Mouse (Mus musculus): ENCODE data around the gene Cdk14. TPM values are rescaled to one million over a fixed set of nuclear protein-coding genes. Genes with fewer than 3 reads are reported as not detected.

Cdk14 gene
- total RNA-seq (2021), result 10.6 and 19.0 TPM in 2 replicates
- long read RNA-seq, experiment 1, full-length matches to known transcripts, result 3 of 5 reads
- long read RNA-seq, experiment 1, partial matches to known transcripts, result 1 of 5 reads
- long read RNA-seq, experiment 1, other reads (novel, unspliced or antisense), result 1 of 5 reads
- long read RNA-seq, experiment 2, full-length matches to known transcripts, result 4 of 6 reads
- long read RNA-seq, experiment 2, partial matches to known transcripts, result 0 of 6 reads
- long read RNA-seq, experiment 2, other reads (novel, unspliced or antisense), result 2 of 6 reads

- peak; percentile 16 for DNase-seq
Observed at GRCm38 (mm10) chr5:5419992-5420455, at the start of gene Cdk14. Cdk14 (minus strand) TSS chr5:5420312.

DNA sequence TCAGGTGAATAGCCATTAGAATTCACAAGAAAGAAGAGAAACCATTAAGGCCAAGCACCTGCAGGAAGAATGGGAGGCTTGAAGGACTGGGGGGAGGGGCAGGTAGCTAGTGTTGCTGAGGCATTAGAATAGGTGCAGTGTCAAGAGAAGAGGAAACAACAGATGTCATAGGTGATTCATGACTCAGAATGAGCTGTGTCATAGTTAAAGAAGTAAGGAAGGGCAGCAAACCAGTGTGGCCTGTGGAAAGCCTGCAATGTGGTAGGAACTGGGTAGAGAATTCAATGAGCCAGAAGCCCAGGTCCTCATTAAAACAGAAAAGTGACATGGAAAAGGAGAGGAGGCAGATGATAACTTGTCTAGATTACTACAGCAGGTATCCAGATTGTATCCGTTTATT is 45.1 kb upstream of the Cdk14 start:
- DNase-seq, result no peak

DNA sequence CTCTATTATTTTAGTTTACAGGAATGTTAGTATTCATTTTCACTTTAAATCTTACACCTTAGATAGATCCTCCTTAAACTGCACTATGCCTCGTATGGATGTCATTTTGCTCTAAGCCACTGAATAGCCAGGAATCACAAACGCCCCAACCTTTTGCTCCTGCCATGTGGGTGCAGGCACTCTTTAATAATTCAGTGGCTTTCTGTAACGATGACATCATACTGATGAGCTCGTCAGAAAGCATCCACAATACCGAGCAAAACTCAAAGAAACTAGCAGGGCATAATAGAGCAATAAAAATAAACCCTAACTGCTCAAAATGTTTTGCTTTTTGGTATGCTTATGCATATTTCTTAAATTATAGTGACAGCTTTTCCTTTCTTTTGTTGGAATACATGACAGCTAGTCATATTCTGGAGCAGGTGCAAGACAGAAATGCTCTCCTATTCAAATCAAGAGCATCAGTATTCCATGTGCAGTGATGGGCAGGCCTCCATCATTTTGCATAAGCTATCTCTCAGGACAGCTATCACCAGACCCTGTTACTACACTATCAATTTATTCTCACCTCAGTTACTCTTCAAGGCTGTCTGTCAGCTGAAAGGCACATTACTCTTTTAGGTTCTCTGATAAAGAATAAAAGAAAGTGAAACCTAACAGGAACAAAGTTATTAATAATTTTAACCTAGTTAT is 11.8 kb upstream of the Cdk14 start:
- DNase-seq, result no peak

- no peak for DNase-seq
Observed at GRCm38 (mm10) chr5:5423723-5424171, 3.6 kb upstream of the Cdk14 start.

GRCm38 (mm10) chr5:5423081-5423480 is 3.0 kb upstream of the Cdk14 start:
- no peak for DNase-seq

GRCm38 (mm10) chr5:5421439-5421838 is 1.3 kb upstream of the Cdk14 start:
- no peak for DNase-seq

DNA sequence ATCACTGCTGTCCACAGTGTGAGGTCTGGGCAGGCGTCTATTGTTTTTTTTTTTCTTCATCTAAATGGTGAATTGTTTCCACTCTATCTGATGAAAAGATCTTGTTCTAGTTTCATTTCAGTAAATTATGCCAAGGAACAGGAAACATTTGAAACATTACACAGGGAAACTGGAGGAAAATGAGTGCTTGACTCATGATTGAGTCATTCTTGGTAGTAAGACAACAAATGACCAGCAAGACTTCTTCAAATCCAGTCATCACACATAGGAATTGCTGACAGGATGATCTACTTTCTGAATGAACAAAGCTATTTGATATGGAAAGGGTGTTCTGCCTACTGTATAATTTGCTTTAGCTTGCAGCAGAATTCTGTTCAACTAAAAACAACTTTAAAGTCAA is 859 bp downstream of the Cdk14 start:
- no peak for DNase-seq

DNA sequence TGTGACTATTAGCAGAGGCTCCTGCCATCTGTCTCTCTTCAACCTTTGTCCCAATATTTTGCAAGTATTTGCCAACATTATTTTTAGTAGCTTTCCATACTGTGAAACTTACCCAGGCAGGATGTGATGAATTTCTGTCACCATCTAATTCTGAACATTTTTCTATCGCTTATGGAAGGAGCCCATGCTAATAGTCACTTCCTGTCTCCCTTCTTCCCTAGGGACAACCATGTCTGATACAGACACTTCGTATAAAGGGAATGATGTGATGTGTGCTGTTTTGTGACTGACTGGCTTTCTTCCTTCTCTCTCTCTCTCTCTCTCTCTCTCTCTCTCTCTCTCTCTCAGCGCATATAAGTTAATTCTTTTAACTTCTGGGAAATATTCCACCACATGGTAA is 5.3 kb downstream of the Cdk14 start:
- no peak for DNase-seq

DNA sequence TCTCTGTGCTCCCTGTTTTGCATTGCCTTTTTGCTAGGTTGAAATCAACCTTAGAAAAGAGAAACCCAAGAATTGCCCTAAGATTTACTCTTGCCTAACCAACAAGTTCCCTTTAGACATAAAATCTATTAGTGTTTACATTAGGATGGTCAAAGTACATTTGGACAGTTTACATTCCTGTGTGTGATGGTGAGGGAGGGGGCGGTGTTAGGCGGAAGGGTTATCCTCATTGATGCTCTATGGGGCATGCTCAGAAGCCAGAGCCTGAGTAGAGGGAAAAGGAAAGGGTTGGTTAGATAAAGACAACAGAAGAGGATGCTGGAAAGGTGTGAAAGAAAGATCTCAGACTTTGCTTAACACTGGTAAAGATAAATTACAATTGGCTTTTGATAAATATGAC is 8.2 kb downstream of the Cdk14 start:
- DNase-seq, result no peak

DNA sequence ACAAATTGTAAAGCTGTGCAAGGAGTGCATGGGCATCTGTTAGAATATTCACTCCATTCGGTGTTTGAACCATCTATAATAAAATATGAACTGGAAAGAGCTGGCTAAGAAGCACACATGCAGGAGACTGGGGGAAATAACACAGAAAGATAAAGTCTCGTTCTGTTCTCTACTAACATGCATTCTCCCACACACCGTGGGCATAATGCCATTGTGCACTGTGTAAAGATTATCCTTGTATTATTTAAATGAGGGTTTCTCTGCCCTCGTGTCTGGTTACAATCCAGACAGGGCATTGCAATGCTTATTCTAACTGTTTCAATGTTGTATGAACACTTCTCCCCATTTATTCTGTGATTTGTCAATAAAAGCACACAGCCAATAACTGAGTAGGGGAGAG is 18.1 kb downstream of the Cdk14 start:
- no peak for DNase-seq

- no peak for DNase-seq
Observed at GRCm38 (mm10) chr5:5392786-5393185, 27.3 kb downstream of the Cdk14 start.

DNA sequence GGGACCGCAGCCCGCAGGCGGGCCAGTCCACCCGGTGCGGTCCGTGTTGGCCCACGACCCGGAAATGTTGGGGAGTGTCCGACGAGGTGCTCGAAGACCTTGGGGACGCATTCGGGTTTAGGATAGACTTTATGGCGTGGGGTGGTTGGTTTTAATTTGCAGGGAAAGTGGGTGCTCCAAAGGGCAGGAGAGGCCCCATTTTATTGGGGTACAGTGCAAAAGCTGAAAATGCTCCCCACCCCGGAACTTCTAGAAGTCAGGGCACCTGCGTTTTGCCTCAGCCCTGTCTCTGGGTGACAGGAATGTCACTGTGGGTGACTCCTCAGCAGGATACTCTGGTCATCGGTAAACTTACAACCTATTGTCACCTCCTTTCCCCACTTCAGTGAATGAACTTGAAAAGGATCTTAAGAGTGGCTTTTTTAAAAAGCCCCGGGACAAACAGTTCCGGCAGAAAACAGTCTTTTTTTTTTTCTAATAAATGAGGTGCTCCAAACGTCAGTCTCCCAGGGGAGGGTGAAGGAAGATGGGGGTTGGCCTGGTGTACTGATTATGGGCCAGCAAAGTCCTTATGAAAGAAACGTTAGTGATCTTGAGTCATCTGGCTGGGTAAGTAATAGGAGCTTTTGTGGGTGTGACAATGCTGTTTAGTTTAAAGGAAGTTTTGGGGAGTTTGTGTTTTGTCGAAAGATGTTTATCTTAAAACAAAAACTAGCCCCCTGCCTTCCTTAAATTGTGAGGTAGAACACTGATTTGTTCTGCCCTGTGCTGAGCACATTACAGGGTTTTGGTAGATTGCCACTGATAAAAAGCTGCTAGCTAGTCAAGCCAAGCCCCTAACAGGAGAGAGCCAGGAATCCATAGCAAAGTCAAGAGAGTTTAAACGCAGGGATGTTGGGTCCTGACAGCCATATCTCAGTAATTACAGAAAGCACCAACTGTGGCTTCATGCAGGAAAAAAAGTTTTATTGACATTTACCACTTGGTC is 39.1 kb downstream of the Cdk14 start:
- peak; percentile 27 for DNase-seq

GRCm38 (mm10) chr5:5379870-5380730 is 40.0 kb downstream of the Cdk14 start:
- DNase-seq, result peak; percentile 67

DNA sequence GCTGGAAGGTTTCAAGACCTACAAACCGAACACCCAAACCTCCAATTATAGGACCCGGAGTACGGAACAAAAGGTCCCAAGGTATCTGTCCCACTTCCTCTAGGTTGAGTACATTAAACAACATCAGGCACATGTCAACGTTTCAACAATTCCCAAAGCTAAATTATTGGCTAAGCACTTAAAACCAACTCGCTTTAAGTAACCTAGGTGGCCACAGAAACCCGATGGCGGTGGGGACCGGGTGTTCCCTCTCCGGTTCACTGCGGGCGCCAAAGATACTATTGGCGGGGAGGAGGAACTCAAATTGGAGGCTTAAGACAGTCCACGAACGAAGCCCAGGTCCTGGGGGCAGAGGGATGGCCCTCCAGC is 40.6 kb downstream of the Cdk14 start:
- no peak for DNase-seq

- DNase-seq, result no peak
Observed at GRCm38 (mm10) chr5:5374393-5374792, 45.7 kb downstream of the Cdk14 start.

DNA sequence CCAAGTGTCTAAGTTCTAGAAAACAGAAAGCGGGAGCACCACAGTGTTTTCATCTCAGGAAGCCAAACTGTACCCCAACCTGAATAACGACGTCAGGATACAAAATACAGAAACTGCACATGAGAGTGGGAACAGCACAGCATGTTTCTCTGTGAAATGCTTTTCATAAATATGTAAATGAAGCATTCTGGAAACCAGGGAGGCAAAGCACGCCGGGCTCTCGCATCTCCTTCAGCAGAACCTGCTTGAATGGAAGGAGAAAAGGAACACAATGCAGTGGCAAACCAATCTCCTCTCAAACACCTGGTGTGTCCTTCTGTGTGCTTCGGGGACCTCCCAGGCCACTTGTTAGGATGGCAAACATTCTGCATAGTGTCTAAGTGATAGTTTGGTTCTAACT is 46.6 kb downstream of the Cdk14 start:
- no peak for DNase-seq

DNA sequence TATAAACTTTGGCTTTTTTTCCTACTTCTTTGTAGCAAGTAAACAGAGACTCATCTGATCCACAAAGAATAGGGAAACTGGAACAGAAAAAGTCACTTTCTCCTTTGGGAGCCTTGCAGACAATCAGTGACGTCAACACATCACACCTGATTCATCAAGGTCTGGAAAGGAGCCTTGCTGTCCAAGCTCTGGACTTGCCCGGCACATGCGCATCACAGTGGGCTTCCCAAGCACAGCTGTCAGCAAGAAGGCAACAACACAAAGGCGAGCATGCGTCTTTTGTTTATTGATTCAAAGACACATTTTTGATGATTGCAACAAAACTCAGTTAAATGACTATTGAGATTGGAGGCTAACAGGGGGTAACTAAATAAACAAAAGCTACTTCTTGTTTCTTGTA is 47.2 kb downstream of the Cdk14 start:
- DNase-seq, result no peak

GRCm38 (mm10) chr5:5372354-5372753 is 47.8 kb downstream of the Cdk14 start:
- no peak for DNase-seq

DNA sequence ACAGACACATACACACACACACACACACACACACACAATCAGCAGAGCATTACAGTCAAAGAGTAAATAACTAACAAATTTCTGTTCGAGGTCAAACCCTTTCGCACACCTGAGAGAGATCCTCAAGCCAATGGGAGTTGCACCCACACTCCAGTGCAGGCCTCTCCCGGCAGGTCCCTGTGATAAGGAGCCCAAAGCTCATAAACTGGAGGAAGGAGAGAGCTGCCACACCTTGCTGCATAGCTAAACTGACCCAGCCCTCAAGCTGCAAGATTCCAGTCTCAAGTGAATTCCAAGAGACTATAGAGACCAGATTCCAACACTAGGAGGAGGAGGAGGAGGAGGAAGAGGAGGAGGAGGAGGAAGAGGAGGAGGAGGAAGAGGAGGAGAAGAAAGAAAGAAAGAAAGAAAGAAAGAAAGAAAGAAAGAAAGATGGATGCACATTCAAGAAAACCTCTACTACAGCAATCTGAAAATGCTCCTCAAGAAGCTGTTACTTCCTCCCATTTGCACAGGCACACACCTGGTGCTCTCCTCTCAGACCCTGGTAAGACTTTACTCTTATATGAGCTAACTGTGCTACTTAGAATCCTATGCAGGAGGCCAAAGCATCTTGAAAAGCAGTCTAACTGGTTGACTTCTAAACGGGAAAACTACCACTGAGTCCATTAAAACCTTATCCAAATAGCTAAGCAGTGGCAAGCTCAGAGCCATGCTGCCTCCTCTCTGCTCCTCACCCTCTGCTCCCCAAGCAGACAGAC is 49.6 kb downstream of the Cdk14 start:
- no peak for DNase-seq

GRCm38 (mm10) chr5:5368389-5369164 is 51.5 kb downstream of the Cdk14 start:
- no peak for DNase-seq

All from adrenal gland, postnatal 14 days (tissue).